Mouse (Mus musculus): ENCODE measurements at regions not wholly inside any gene's neighbourhood (a gene's known extent, or its start where the extent isn't known, plus 50 kb on each side); places are given as distances from the start of the nearest gene placed in this dataset.

- TF ChIP-seq GATA1 (IDR thresholded peaks at IDR 0.05; ENCODE audit: low read length) (no peak), TAL1 (IDR thresholded peaks at IDR 0.05; ENCODE audit: low read length) (no peak)
Measured at GRCm38 (mm10) chr9:115362486-115362885, 52.3 kb upstream of the Stt3b start.
